Mouse (Mus musculus) stomach, postnatal 0 days (tissue): Measurements from ENCODE around the gene Izumo1r. TPM values are rescaled to one million over a fixed set of nuclear protein-coding genes. Genes with fewer than 3 reads are reported as not detected.

ENCODE experiments used
- ATAC-seq: fragments of 200-750 bp; cut with Nextera tagmentation; 2 replicates; pipeline ENCODE4 v1.8.0; 2017; ENCODE audit not compliant: low FRiP score, low TSS enrichment
- DNase-seq: peaks from one replicate; pipeline ENCODE4 v3.0.0-alpha.2; 2016; ENCODE audit warnings: low spot score
- H3K27ac ChIP-seq: fragments of 300-500 bp; sonication (generic); replicated peaks from 2 replicates; pipeline ENCODE4 v1.5.1; 2014; ENCODE audit warnings: mild to moderate bottlenecking, control low read depth
- H3K27me3 ChIP-seq: fragments of 300-500 bp; sonication (generic); 2 replicates; pipeline ENCODE4 v1.6.1; 2014; ENCODE audit warnings: low read length; ENCODE audit not compliant: control insufficient read depth, insufficient read depth
- H3K36me3 ChIP-seq: fragments of 300-500 bp; sonication (generic); 2 replicates; pipeline ENCODE4 v1.6.1; 2014; ENCODE audit warnings: low read length, mixed read lengths; ENCODE audit not compliant: control insufficient read depth, insufficient read depth
- H3K4me1 ChIP-seq: fragments of 300-500 bp; sonication (generic); replicated peaks from 2 replicates; pipeline ENCODE4 v1.6.1; 2014; ENCODE audit warnings: antibody characterized with exemption; ENCODE audit not compliant: control insufficient read depth, insufficient read depth
- H3K4me2 ChIP-seq: fragments of 300-500 bp; sonication (generic); replicated peaks from 2 replicates; pipeline ENCODE4 v1.6.1; 2014; ENCODE audit warnings: low read depth, mild to moderate bottlenecking, control low read depth, moderate library complexity
- H3K4me3 ChIP-seq: fragments of 300-500 bp; sonication (generic); 2 replicates; pipeline ENCODE4 v1.5.1; 2014; ENCODE audit warnings: low read depth, low read length, control low read depth
- H3K9ac ChIP-seq: fragments of 300-500 bp; sonication (generic); 2 replicates; pipeline ENCODE4 v1.6.1; 2014; ENCODE audit warnings: mild to moderate bottlenecking, low read length, control low read depth, mixed read lengths
- H3K9me3 ChIP-seq: fragments of 300-500 bp; sonication (generic); 2 replicates; pipeline ENCODE4 v1.6.1; 2016; ENCODE audit warnings: low read length; ENCODE audit not compliant: control insufficient read depth
- CTCF ChIP-seq: IDR thresholded peaks from 2 replicates; pipeline ENCODE4 v1.5.1; 2016; ENCODE audit warnings: antibody characterized with exemption, low read depth, mild to moderate bottlenecking, moderate library complexity
- EP300 ChIP-seq: optimal IDR thresholded peaks from 2 replicates; pipeline ENCODE3; 2016; ENCODE audit warnings: antibody characterized with exemption
- WGBS: fragments of 180-500 bp; shearing (Covaris S2); extraction: QIAGEN DNeasy Blood & Tissue Kit; methylation state at CpG from one replicate; pipeline ENCODE4 v1.1.7; 2014; 5-methylcytosine and 5-hydroxymethylcytosine counted together
- polyA plus RNA-seq: library from polyadenylated mRNA; unstranded; fragments of >200 nt; fragmentation: Nextera tagmentation; extraction: Ambion mirVana; gene quantifications from 2 replicates; pipeline ENCODE4 v1.2.1, GENCODE M21; 2015

Izumo1r gene
- polyA plus RNA-seq, 1 experiment from 2014 or later: not detected

GRCm38 (mm10) chr9:14912037-14912436 lies 8.3 kb upstream of the Izumo1r start:
- no peak for DNase-seq
- H3K36me3 ChIP-seq: no peaks in the 10 kb centered on the region
- ATAC-seq: no peak
- no peak overlapping the region for H3K27ac ChIP-seq
- no peaks in the 10 kb centered on the region for H3K27me3 ChIP-seq
- 68% methylated on average over 2 of the region's 2 CpGs for WGBS
- no peak overlapping the region for H3K9ac ChIP-seq
- H3K9me3 ChIP-seq: no peaks in the 10 kb centered on the region
- no peak overlapping the region for H3K4me3 ChIP-seq
- no peak overlapping the region for H3K4me2 ChIP-seq
- TF ChIP-seq EP300 (no peak), CTCF (no peak)
- H3K4me1 ChIP-seq: no peaks in the 10 kb centered on the region

- Histone ChIP-seq H3K36me3 (no peaks in the 10 kb centered on the region), H3K9me3 (no peaks in the 10 kb centered on the region), H3K4me1 (no peaks in the 10 kb centered on the region), H3K27ac (no peak overlapping the region), H3K4me2 (no peak overlapping the region), H3K4me3 (no peak overlapping the region), H3K9ac (no peak overlapping the region), H3K27me3 (no peaks in the 10 kb centered on the region)
- ATAC-seq (no peak), DNase-seq (no peak)
- WGBS: 69% methylated on average over 5 of the region's 5 CpGs
- TF ChIP-seq EP300 (no peak), CTCF (no peak)
Measured at GRCm38 (mm10) chr9:14909981-14910380, 6.2 kb upstream of the Izumo1r start.

- ATAC-seq (no peak), DNase-seq (no peak)
- no peaks in the 10 kb centered on the region for H3K36me3 ChIP-seq
- 61% methylated on average over 7 of the region's 7 CpGs for WGBS
- no peaks in the 10 kb centered on the region for H3K4me1 ChIP-seq
- TF ChIP-seq EP300 (no peak), CTCF (no peak)
- H3K27ac ChIP-seq: no peak overlapping the region
- no peaks in the 10 kb centered on the region for H3K9me3 ChIP-seq
- no peak overlapping the region for H3K4me3 ChIP-seq
- no peak overlapping the region for H3K4me2 ChIP-seq
- no peaks in the 10 kb centered on the region for H3K27me3 ChIP-seq
- H3K9ac ChIP-seq: no peak overlapping the region
Measured at GRCm38 (mm10) chr9:14907816-14908415, 4.2 kb upstream of the Izumo1r start.

- TF ChIP-seq CTCF (no peak), EP300 (no peak)
- no peak overlapping the region for H3K27ac ChIP-seq
- no peak for DNase-seq
- H3K36me3 ChIP-seq: no peaks in the 10 kb centered on the region
- H3K4me3 ChIP-seq: no peak overlapping the region
- no peak overlapping the region for H3K4me2 ChIP-seq
- no peak overlapping the region for H3K9ac ChIP-seq
- no peaks in the 10 kb centered on the region for H3K9me3 ChIP-seq
- no peaks in the 10 kb centered on the region for H3K4me1 ChIP-seq
- no peak for ATAC-seq
- WGBS: 44% methylated on average over 3 of the region's 3 CpGs
- no peaks in the 10 kb centered on the region for H3K27me3 ChIP-seq
Measured at GRCm38 (mm10) chr9:14905956-14906355, 2.2 kb upstream of the Izumo1r start.

- no peak for DNase-seq
- H3K4me1 ChIP-seq: no peaks in the 10 kb centered on the region
- TF ChIP-seq EP300 (no peak), CTCF (no peak)
- 0 out of 2 replicates have a peak overlapping the region, but pooled peaks have one; percentile 18 for H3K27ac ChIP-seq
- no peak overlapping the region for H3K4me3 ChIP-seq
- no peaks in the 10 kb centered on the region for H3K36me3 ChIP-seq
- H3K9me3 ChIP-seq: no peaks in the 10 kb centered on the region
- H3K4me2 ChIP-seq: no peak overlapping the region
- no peak overlapping the region for H3K9ac ChIP-seq
- 47% methylated on average over 9 of the region's 9 CpGs for WGBS
- no peak for ATAC-seq
- H3K27me3 ChIP-seq: no peaks in the 10 kb centered on the region
Measured at GRCm38 (mm10) chr9:14904741-14905475, 1.2 kb upstream of the Izumo1r start.

GRCm38 (mm10) chr9:14903006-14903405 lies 743 bp downstream of the Izumo1r start:
- ATAC-seq (no peak), DNase-seq (no peak)
- H3K27ac ChIP-seq: no peak overlapping the region
- no peak for TF ChIP-seq CTCF
- no peak overlapping the region for H3K4me2 ChIP-seq
- H3K9ac ChIP-seq: no peak overlapping the region
- no peaks in the 10 kb centered on the region for H3K36me3 ChIP-seq
- WGBS: 91% methylated on average over 3 of the region's 3 CpGs
- no peak overlapping the region for H3K4me3 ChIP-seq
- H3K4me1 ChIP-seq: no peaks in the 10 kb centered on the region
- H3K27me3 ChIP-seq: no peaks in the 10 kb centered on the region
- no peaks in the 10 kb centered on the region for H3K9me3 ChIP-seq
